Mouse (Mus musculus) sigmoid colon, adult 10 weeks (tissue): Measurements from ENCODE around the gene Slc38a3. TPM values are rescaled to one million over a fixed set of nuclear protein-coding genes. Genes with fewer than 3 reads are reported as not detected.

Experiments
- polyA plus RNA-seq: library from polyadenylated mRNA; stranded (reverse); fragments of 350-450 nt; fragmentation: Illumina TruSeq; extraction: RNeasy Lipid Tissue Mini Kit (QIAGEN cat#74804); gene quantifications from one replicate; pipeline ENCODE4 v1.2.3, GENCODE M21; 2014; ENCODE audit warnings: low read depth, low replicate concordance

The Slc38a3 gene
- not detected for polyA plus RNA-seq

GRCm38 (mm10) chr9:107669480-107669945, at the start of gene Slc38a3:
TSS of gene Slc38a3 (minus strand) at chr9:107669530.

GRCm38 (mm10) chr9:107709697-107710483, 40.6 kb upstream of the Slc38a3 start, which contains the start of gene Sema3f:
TSS of gene Sema3f (minus strand) at chr9:107710475.

GRCm38 (mm10) chr9:107679501-107679900, 10.2 kb upstream of the Slc38a3 start, which contains the start of gene Gnat1:
TSS of gene Gnat1 (minus strand) at chr9:107679712.

GRCm38 (mm10) chr9:107635279-107636028, 33.9 kb downstream of the Slc38a3 start, which contains the start of gene Gnai2:
TSS of gene Gnai2 (minus strand) at chr9:107635367.

GRCm38 (mm10) chr9:107608741-107609432, 60.4 kb downstream of the Slc38a3 start, which contains the start of gene Sema3b:
TSS of gene Sema3b (minus strand) at chr9:107609229.

Other genes with a start within 250 kb of the Slc38a3 start
- gene Tmem115, start 135.6 kb downstream of the Slc38a3 start, polyA plus RNA-seq: not detected
- gene Cyb561d2, start 127.3 kb downstream of the Slc38a3 start, polyA plus RNA-seq: 1.6 TPM
- 2.0 TPM for gene Nprl2, start 127.3 kb downstream of the Slc38a3 start, polyA plus RNA-seq
- not detected for gene Zmynd10, start 122.2 kb downstream of the Slc38a3 start, polyA plus RNA-seq
- gene Rassf1, start 118.0 kb downstream of the Slc38a3 start, polyA plus RNA-seq: 33.5 TPM
- gene Tusc2, start 106.3 kb downstream of the Slc38a3 start, polyA plus RNA-seq: 20.1 TPM
- 0.28 TPM for gene Hyal2, start 101.6 kb downstream of the Slc38a3 start, polyA plus RNA-seq
- 2.7 TPM for gene Hyal1, start 92.6 kb downstream of the Slc38a3 start, polyA plus RNA-seq
- 1.5 TPM for gene Naa80, start 90.6 kb downstream of the Slc38a3 start, polyA plus RNA-seq
- gene Hyal3, start 88.7 kb downstream of the Slc38a3 start, polyA plus RNA-seq: not detected
- gene Ifrd2, start 81.9 kb downstream of the Slc38a3 start, polyA plus RNA-seq: 25.5 TPM
- gene Sema3b, start 60.3 kb downstream of the Slc38a3 start, polyA plus RNA-seq: 2.6 TPM
- 33.0 TPM for gene Gnai2, start 34.2 kb downstream of the Slc38a3 start, polyA plus RNA-seq
- gene Gnat1, start 10.2 kb upstream of the Slc38a3 start, polyA plus RNA-seq: not detected
- gene Sema3f, start 40.9 kb upstream of the Slc38a3 start, polyA plus RNA-seq: 0.76 TPM
- gene Rbm5, start 101.5 kb upstream of the Slc38a3 start, polyA plus RNA-seq: 233 TPM
- 211 TPM for gene Rbm6, start 203.7 kb upstream of the Slc38a3 start, polyA plus RNA-seq
- not detected for gene Mon1a, start 218.6 kb upstream of the Slc38a3 start, polyA plus RNA-seq
- gene Mst1r, start 237.3 kb upstream of the Slc38a3 start, polyA plus RNA-seq: 2.0 TPM